16 mouse cellular contexts compared by ENCODE assay signal in genomic region chr11:99683481-99683880, GRCm38 (mm10). TPM values are rescaled to one million over a fixed set of nuclear protein-coding genes. Genes with fewer than 3 reads are reported as not detected.
A peak's percentile ranks its signal among the peaks of the same experiment; 100 is the strongest.
DNase-seq lines count a peak whose midpoint lies in the region.
"Had no signal": no experiment of that assay in that cellular context is flagged by ENCODE, and none has a peak within 500 bp of the region (broad histone marks: within the 10 kb centered on the region; RNA-seq: fewer than 3 reads in every experiment).

No protein-coding gene starts in this region.

- DNase-seq in cerebellum, postnatal 14 days: peak; percentile 40 to 51
- DNase-seq in cerebellum, adult 18-20 months: no peak
- peak; percentile 41 for DNase-seq in left cerebral cortex, postnatal 4 days
- DNase-seq in left cerebral cortex, postnatal 25 days (ENCODE audit: low spot score in 2 of 2): no peak
- DNase-seq: adrenal gland, adult 2 months; adrenal gland, postnatal 10 days; adrenal gland, postnatal 25 days; cerebellum, adult 11-12 months; cerebellum, adult 8-10 months; cerebellum, adult 9-11 months; cerebellum, postnatal 36 days; embryo, embryonic 11 days had no signal

- intact Hi-C loops in left cerebral cortex, postnatal 4 days (cut with DNase I): no loop called here
- intact Hi-C loops in left cerebral cortex, postnatal 25 days (cut with DNase I): no loop called here

RNA-seq across cellular contexts. Expression of gene Gm14190, which starts 7.1 kb away (rescaled TPM):
- total RNA-seq in left cerebral cortex, postnatal 4 days (2021): not detected
- total RNA-seq in left cerebral cortex, postnatal 25 days (2021): not detected
- total RNA-seq: adrenal gland, adult 2 months; adrenal gland, postnatal 10 days; adrenal gland, postnatal 25 days; adrenal gland, postnatal 4 days; common myeloid progenitor, adult 5-6 weeks; ES-E14; MEL had no signal

RNA-seq across cellular contexts. Expression of gene Krtap4-6, which starts 17.7 kb away (rescaled TPM):
- total RNA-seq in left cerebral cortex, postnatal 4 days (2021): not detected
- not detected for total RNA-seq in left cerebral cortex, postnatal 25 days (2021)
- total RNA-seq: adrenal gland, adult 2 months; adrenal gland, postnatal 10 days; adrenal gland, postnatal 25 days; adrenal gland, postnatal 4 days; common myeloid progenitor, adult 5-6 weeks; ES-E14; MEL had no signal

RNA-seq across cellular contexts. Expression of gene Gm11563, which starts 24.7 kb away (rescaled TPM):
- not detected for total RNA-seq in left cerebral cortex, postnatal 4 days (2021)
- total RNA-seq in left cerebral cortex, postnatal 25 days (2021): not detected
- total RNA-seq: adrenal gland, adult 2 months; adrenal gland, postnatal 10 days; adrenal gland, postnatal 25 days; adrenal gland, postnatal 4 days; common myeloid progenitor, adult 5-6 weeks; ES-E14; MEL had no signal

RNA-seq across cellular contexts. Expression of gene Gm11555, which starts 33.4 kb away (rescaled TPM):
- not detected for total RNA-seq in left cerebral cortex, postnatal 4 days (2021)
- total RNA-seq in left cerebral cortex, postnatal 25 days (2021): not detected
- total RNA-seq: adrenal gland, adult 2 months; adrenal gland, postnatal 10 days; adrenal gland, postnatal 25 days; adrenal gland, postnatal 4 days; common myeloid progenitor, adult 5-6 weeks; ES-E14; MEL had no signal

RNA-seq across cellular contexts. Expression of gene Krtap4-7, which starts 39.6 kb away (rescaled TPM):
- not detected for total RNA-seq in left cerebral cortex, postnatal 4 days (2021)
- total RNA-seq in left cerebral cortex, postnatal 25 days (2021): not detected
- total RNA-seq: adrenal gland, adult 2 months; adrenal gland, postnatal 10 days; adrenal gland, postnatal 25 days; adrenal gland, postnatal 4 days; common myeloid progenitor, adult 5-6 weeks; ES-E14; MEL had no signal

Comparison
In these comparisons a context has a peak if more than half of its experiments do, and no peak if none do; other contexts are left out.
1. DNase-seq: peak in cerebellum, postnatal 14 days (2 of 2) and left cerebral cortex, postnatal 4 days (single experiment); none in cerebellum, adult 18-20 months (0 of 2) and left cerebral cortex, postnatal 25 days (0 of 2).